Mouse (Mus musculus) small intestine, adult 2 months (tissue): ENCODE data around the gene Lypd6. TPM values are rescaled to one million over a fixed set of nuclear protein-coding genes. Genes with fewer than 3 reads are reported as not detected.

Experiments used
- H3K27ac ChIP-seq: fragments of 200-500 bp; 2 replicates; pipeline ENCODE4 v1.5.1; 2012; ENCODE audit warnings: low read depth, low read length, control low read depth, inconsistent platforms; ENCODE audit not compliant: insufficient read depth
- H3K27me3 ChIP-seq: fragments of 200-500 bp; 2 replicates; pipeline ENCODE4 v1.6.1; 2012; ENCODE audit warnings: mild to moderate bottlenecking, moderate library complexity, low read length, inconsistent platforms; ENCODE audit not compliant: control insufficient read depth, insufficient read depth
- H3K36me3 ChIP-seq: fragments of 200-500 bp; 2 replicates; pipeline ENCODE4 v1.6.1; 2012; ENCODE audit warnings: mild to moderate bottlenecking, low read length, control low read depth, inconsistent platforms; ENCODE audit not compliant: control insufficient read depth, insufficient read depth
- H3K4me1 ChIP-seq: fragments of 200-500 bp; 2 replicates; pipeline ENCODE4 v1.6.1; 2012; ENCODE audit warnings: low read length, inconsistent platforms, mixed read lengths; ENCODE audit not compliant: control insufficient read depth, insufficient read depth, insufficient read length
- H3K4me3 ChIP-seq: fragments of 200-500 bp; 2 replicates; pipeline ENCODE4 v1.5.1; 2012; ENCODE audit warnings: low read depth, mild to moderate bottlenecking, control low read depth, inconsistent platforms, low read length, moderate library complexity
- CTCF ChIP-seq: fragments of 200-500 bp; IDR thresholded peaks from 2 replicates; pipeline ENCODE4 v1.5.1; 2012; ENCODE audit warnings: low read depth, mild to moderate bottlenecking, control low read depth, inconsistent platforms, low read length, moderate library complexity, mixed read lengths; ENCODE audit not compliant: insufficient replicate concordance, insufficient read length; ENCODE audit errors: extremely low read depth
- POLR2A ChIP-seq: fragments of 200-500 bp; IDR thresholded peaks from 2 replicates; pipeline ENCODE4 v1.6.1; 2012; ENCODE audit warnings: low read depth, mild to moderate bottlenecking, control low read depth, inconsistent platforms, low read length, moderate library complexity
- WGBS: fragments of 180-500 bp; shearing (Covaris S2); methylation state at CpG from one replicate; pipeline ENCODE4 v1.1.7; 2018; 5-methylcytosine and 5-hydroxymethylcytosine counted together
- polyA plus RNA-seq: library from polyadenylated mRNA; depleted of rRNA; stranded (reverse); fragments of >200 nt; gene quantifications from 2 replicates; pipeline ENCODE4 v1.2.3, GENCODE M21; 2012

Lypd6 gene
- polyA plus RNA-seq, 1 experiment = 1.4 TPM

- H3K27ac ChIP-seq = peak overlapping the region; percentile 79
- no peaks in the 10 kb centered on the region for H3K36me3 ChIP-seq
- peaks cover 18% of the 10 kb centered on the region; the same call in 1 of the 2 replicates for H3K4me1 ChIP-seq
- no peak overlapping the region for H3K4me3 ChIP-seq
- no peak for TF ChIP-seq CTCF
- no peak for TF ChIP-seq POLR2A
- 27% methylated on average over 7 of the region's 7 CpGs for WGBS
- no peaks in the 10 kb centered on the region for H3K27me3 ChIP-seq
Observed at GRCm38 (mm10) chr2:50150203-50150590, 84.0 kb downstream of the Lypd6 start.

- Histone ChIP-seq H3K36me3 (no peaks in the 10 kb centered on the region), H3K4me1 (peaks cover 18% of the 10 kb centered on the region; the same call in 1 of the 2 replicates), H3K27ac (peak overlapping the region; percentile 79), H3K4me3 (no peak overlapping the region), H3K27me3 (no peaks in the 10 kb centered on the region)
- no peak for TF ChIP-seq CTCF
- no peak for TF ChIP-seq POLR2A
- 58% methylated on average over 5 of the region's 5 CpGs for WGBS
Observed at GRCm38 (mm10) chr2:50150816-50151215, 84.6 kb downstream of the Lypd6 start.

GRCm38 (mm10) chr2:50151401-50151800 is 85.2 kb downstream of the Lypd6 start:
- Histone ChIP-seq H3K27ac (peak overlapping the region; percentile 79; the same call in 1 of the 2 replicates), H3K4me1 (peaks cover 18% of the 10 kb centered on the region; the same call in 1 of the 2 replicates), H3K36me3 (no peaks in the 10 kb centered on the region), H3K27me3 (no peaks in the 10 kb centered on the region), H3K4me3 (no peak overlapping the region)
- TF ChIP-seq CTCF (no peak), POLR2A (no peak)
- WGBS = 93% methylated on average over 2 of the region's 2 CpGs

GRCm38 (mm10) chr2:50151879-50152278 is 85.7 kb downstream of the Lypd6 start:
- H3K27me3 ChIP-seq = no peaks in the 10 kb centered on the region
- H3K36me3 ChIP-seq = no peaks in the 10 kb centered on the region
- TF ChIP-seq POLR2A = no peak
- no peak for TF ChIP-seq CTCF
- no peak overlapping the region for H3K27ac ChIP-seq
- whole genome bisulfite sequencing = 86% methylated on average over 3 of the region's 3 CpGs
- H3K4me1 ChIP-seq = peaks cover 18% of the 10 kb centered on the region; the same call in 1 of the 2 replicates
- H3K4me3 ChIP-seq = no peak overlapping the region

GRCm38 (mm10) chr2:50156009-50156408 is 89.8 kb downstream of the Lypd6 start:
- Histone ChIP-seq H3K27ac (no peak overlapping the region), H3K4me3 (no peak overlapping the region), H3K27me3 (no peaks in the 10 kb centered on the region), H3K4me1 (peaks cover 13% of the 10 kb centered on the region; the same call in 1 of the 2 replicates), H3K36me3 (no peaks in the 10 kb centered on the region)
- TF ChIP-seq CTCF (no peak), POLR2A (no peak)
- WGBS = 94% methylated on average over 10 of the region's 10 CpGs

- H3K4me3 ChIP-seq = no peak overlapping the region
- no peaks in the 10 kb centered on the region for H3K27me3 ChIP-seq
- no peaks in the 10 kb centered on the region for H3K4me1 ChIP-seq
- no peaks in the 10 kb centered on the region for H3K36me3 ChIP-seq
- TF ChIP-seq POLR2A = no peak
- no peak for TF ChIP-seq CTCF
- WGBS = 93% methylated on average over 3 of the region's 3 CpGs
- H3K27ac ChIP-seq = no peak overlapping the region
Observed at GRCm38 (mm10) chr2:50160069-50160468, 93.8 kb downstream of the Lypd6 start.

- no peak overlapping the region for H3K27ac ChIP-seq
- no peak for TF ChIP-seq CTCF
- TF ChIP-seq POLR2A = no peak
- WGBS = 62% methylated on average over 8 of the region's 8 CpGs
Observed at GRCm38 (mm10) chr2:50163608-50164007, 97.4 kb downstream of the Lypd6 start.

More at GRCm38 (mm10) chr2:50163608-50164007, 97.4 kb downstream of the Lypd6 start:
- H3K4me1 ChIP-seq = no peaks in the 10 kb centered on the region
- H3K36me3 ChIP-seq = no peaks in the 10 kb centered on the region
- H3K4me3 ChIP-seq = no peak overlapping the region
- no peaks in the 10 kb centered on the region for H3K27me3 ChIP-seq
